Mouse (Mus musculus) bone marrow macrophage, adult 2 months (primary cell): Measurements from ENCODE around the gene Chrnb1. TPM values are rescaled to one million over a fixed set of nuclear protein-coding genes. Genes with fewer than 3 reads are reported as not detected.

Source experiments
- H3K27ac ChIP-seq: 2 replicates; pipeline ENCODE4 v1.5.1; 2012; ENCODE audit warnings: low read depth, low read length; ENCODE audit not compliant: insufficient read depth
- H3K4me1 ChIP-seq: 2 replicates; pipeline ENCODE4 v1.6.1; 2012; ENCODE audit warnings: low read length; ENCODE audit not compliant: control insufficient read depth, insufficient read depth
- H3K4me3 ChIP-seq: 2 replicates; pipeline ENCODE4 v1.5.1; 2012; ENCODE audit warnings: mild to moderate bottlenecking, low read length, moderate library complexity; ENCODE audit not compliant: insufficient read depth
- CTCF ChIP-seq: IDR thresholded peaks from 2 replicates; pipeline ENCODE4 v1.5.1; 2012; ENCODE audit warnings: low read depth, mild to moderate bottlenecking, low read length, moderate library complexity
- POLR2A ChIP-seq: IDR thresholded peaks from 2 replicates; pipeline ENCODE4 v1.6.1; 2012; ENCODE audit warnings: mild to moderate bottlenecking, low read depth, low read length, borderline replicate concordance
- polyA plus RNA-seq: library from polyadenylated mRNA; stranded (reverse); fragments of >200 nt; gene quantifications from 2 replicates; pipeline ENCODE4 v1.2.4, GENCODE M21; 2012; ENCODE audit not compliant: missing spikeins, insufficient read depth, insufficient read length

Gene Chrnb1
- polyA plus RNA-seq, 1 experiment, result 1.0 TPM

- no peak for TF ChIP-seq POLR2A
- TF ChIP-seq CTCF, result no peak
- Histone ChIP-seq H3K4me1 (peaks cover 28% of the 10 kb centered on the region), H3K4me3 (no peak overlapping the region), H3K27ac (no peak overlapping the region)
These were observed 2.3 kb downstream of the Chrnb1 start for GRCm38 (mm10) chr11:69793429-69793828.

GRCm38 (mm10) chr11:69791420-69791819 lies 4.3 kb downstream of the Chrnb1 start:
- Histone ChIP-seq H3K4me3 (no peak overlapping the region), H3K4me1 (peaks cover 17% of the 10 kb centered on the region), H3K27ac (no peak overlapping the region)
- no peak for TF ChIP-seq CTCF

DNA sequence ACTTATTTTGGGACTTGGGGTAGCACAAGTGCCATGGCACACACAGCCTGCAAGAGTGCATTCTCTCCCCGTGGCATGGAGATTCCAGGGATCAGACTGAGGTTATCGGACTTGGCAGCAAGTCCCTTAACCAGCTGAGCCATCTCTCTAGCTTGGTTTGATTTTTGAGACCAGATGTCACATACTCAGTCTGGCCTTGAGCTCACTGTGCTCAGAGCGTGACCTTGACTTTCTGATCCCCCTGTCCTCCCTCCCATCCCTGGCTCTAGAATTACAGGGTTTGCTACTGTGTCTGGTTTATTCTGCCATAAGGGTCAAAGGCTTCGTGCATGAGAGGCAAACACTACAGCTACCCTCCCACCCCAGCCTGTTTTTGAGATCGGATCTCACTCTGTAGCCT lies 6.3 kb downstream of the Chrnb1 start:
- H3K27ac ChIP-seq, result no peak overlapping the region
- TF ChIP-seq POLR2A (no peak), CTCF (no peak)
- H3K4me1 ChIP-seq, result peaks cover 17% of the 10 kb centered on the region
- H3K4me3 ChIP-seq, result no peak overlapping the region

- H3K27ac ChIP-seq, result no peak overlapping the region
- TF ChIP-seq CTCF (no peak), POLR2A (no peak)
- H3K4me1 ChIP-seq, result peaks cover 8% of the 10 kb centered on the region; the same call in 1 of the 2 replicates
- H3K4me3 ChIP-seq, result no peak overlapping the region
These were observed 8.4 kb downstream of the Chrnb1 start for GRCm38 (mm10) chr11:69787306-69787705.

- peak overlapping the region; percentile 44 for H3K4me3 ChIP-seq
- TF ChIP-seq CTCF (no peak), POLR2A (no peak)
- peaks cover 6% of the 10 kb centered on the region; the same call in 1 of the 2 replicates for H3K4me1 ChIP-seq
- no peak overlapping the region for H3K27ac ChIP-seq
These were observed 10.9 kb downstream of the Chrnb1 start for GRCm38 (mm10) chr11:69784793-69785272.

DNA sequence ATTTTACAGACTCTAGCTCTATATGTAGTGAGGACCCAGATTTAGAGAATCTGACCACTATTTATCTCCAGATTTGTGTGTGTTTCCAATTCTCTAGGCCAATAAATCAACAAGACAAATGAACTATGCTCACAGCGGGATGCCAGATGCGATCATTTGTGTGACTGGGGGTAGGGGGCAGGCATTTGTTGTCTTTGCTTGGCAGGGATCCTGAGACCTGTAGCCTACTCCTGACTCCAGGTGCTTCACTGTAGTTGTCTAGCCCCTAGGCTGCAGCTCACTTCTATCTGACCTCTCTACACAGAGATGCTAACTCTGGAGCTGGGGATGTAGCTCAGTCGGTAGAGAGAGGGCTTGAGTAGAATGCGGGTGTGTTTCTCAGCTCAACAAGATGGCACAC lies 13.9 kb downstream of the Chrnb1 start:
- H3K4me1 ChIP-seq, result peaks cover 6% of the 10 kb centered on the region; the same call in 1 of the 2 replicates
- TF ChIP-seq CTCF, result no peak
- no peak for TF ChIP-seq POLR2A
- no peak overlapping the region for H3K27ac ChIP-seq
- no peak overlapping the region for H3K4me3 ChIP-seq

- no peak overlapping the region for H3K4me3 ChIP-seq
- peaks cover 14% of the 10 kb centered on the region for H3K4me1 ChIP-seq
- TF ChIP-seq POLR2A (no peak), CTCF (no peak)
- H3K27ac ChIP-seq, result no peak overlapping the region
These were observed 16.8 kb downstream of the Chrnb1 start for GRCm38 (mm10) chr11:69778985-69779384.

- peaks cover 14% of the 10 kb centered on the region for H3K4me1 ChIP-seq
- no peak overlapping the region for H3K4me3 ChIP-seq
- H3K27ac ChIP-seq, result no peak overlapping the region
- TF ChIP-seq POLR2A, result no peak
These were observed 17.3 kb downstream of the Chrnb1 start for GRCm38 (mm10) chr11:69778258-69778982.

GRCm38 (mm10) chr11:69777504-69778257 lies 18.1 kb downstream of the Chrnb1 start:
- Histone ChIP-seq H3K4me1 (peaks cover 14% of the 10 kb centered on the region), H3K4me3 (no peak overlapping the region), H3K27ac (no peak overlapping the region)
- TF ChIP-seq POLR2A (no peak), CTCF (no peak)

DNA sequence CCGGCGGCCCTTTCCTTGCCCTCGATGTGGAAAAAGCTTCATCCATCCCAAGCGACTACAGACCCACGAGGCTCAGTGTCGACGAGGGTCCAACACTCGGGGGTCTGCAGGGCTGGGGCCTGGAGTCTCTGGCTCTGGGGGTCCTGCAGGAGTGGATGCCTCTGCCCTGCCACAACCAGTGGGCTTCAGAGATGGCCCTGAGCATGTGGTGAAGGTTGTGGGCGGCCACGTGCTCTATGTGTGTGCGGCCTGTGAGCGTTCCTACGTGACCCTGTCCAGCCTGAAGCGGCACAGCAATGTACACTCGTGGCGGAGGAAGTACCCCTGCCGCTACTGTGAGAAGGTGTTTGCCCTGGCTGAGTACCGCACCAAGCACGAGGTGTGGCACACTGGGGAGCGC lies 19.3 kb downstream of the Chrnb1 start:
- Histone ChIP-seq H3K4me1 (peaks cover 14% of the 10 kb centered on the region), H3K4me3 (no peak overlapping the region), H3K27ac (no peak overlapping the region)
- TF ChIP-seq CTCF (no peak), POLR2A (no peak)
